In the genomic region with DNA sequence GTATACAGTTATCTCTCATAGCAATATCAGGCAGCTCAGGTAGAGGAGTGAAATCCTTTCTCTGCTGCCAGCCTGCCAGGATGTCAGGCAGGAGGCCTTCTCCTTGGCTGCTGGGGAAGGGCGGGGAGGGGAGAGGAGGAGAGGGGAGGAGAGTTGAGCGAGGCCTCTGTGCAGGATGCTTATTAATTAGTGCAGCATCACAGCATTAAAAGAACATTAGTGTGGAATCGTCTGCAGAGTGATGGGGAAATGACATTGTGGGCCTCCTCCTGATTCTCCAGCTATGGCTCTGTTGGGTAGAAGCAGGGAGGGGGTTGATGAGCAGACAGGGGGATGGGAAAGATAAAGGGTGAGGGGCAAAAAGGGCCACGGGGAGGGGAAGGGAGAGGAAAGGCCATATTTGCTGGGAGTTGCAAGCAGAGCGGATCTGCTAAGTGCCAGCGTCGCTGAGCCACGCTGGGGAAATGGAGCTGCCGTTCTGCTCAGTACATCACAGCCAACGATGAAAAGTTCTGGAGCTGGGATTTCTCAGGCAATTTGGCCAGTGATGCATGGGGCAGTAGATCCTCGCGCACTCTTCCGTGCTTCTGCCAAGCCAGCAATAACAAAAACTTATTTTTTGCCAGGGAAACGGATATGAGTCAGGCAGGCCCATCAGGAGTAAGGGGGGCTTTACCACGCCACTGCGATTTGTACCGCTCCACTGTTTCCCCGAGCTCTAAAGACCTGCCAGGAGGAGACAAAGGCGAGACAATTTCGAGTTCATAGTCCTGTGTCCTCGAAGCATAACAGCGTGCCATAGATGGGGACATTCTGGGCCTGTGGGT, we compare ENCODE assay signal across 8 mouse cellular contexts. TPM values are rescaled to one million over a fixed set of nuclear protein-coding genes. Genes with fewer than 3 reads are reported as not detected.
DNase-seq lines count a peak whose midpoint lies in the region; ATAC-seq and TF ChIP-seq lines count a peak whose summit lies in the region.

No protein-coding gene starts in this region.

- no peaks in the 10 kb centered on the region for H3K36me3 ChIP-seq in forebrain, embryonic 16.5 days (ENCODE audit: control insufficient read depth, insufficient read depth)
- no peaks in the 10 kb centered on the region for H3K36me3 ChIP-seq in kidney, embryonic 16.5 days (ENCODE audit: insufficient read depth, low read length)
- no peaks in the 10 kb centered on the region for H3K36me3 ChIP-seq in myocyte (ENCODE audit: control insufficient read depth, insufficient read depth)

- no peak for TF ChIP-seq CTCF in cerebellum, adult 2 months (IDR thresholded peaks at IDR 0.05; ENCODE audit: borderline replicate concordance, insufficient read depth, low read depth, low read length)

- no peaks in the 10 kb centered on the region; the same call in 1 of the 2 replicates for H3K27me3 ChIP-seq in forebrain, embryonic 16.5 days (replicated peaks; ENCODE audit: control insufficient read depth, insufficient read depth, low read length)
- H3K27me3 ChIP-seq in kidney, embryonic 16.5 days (ENCODE audit: insufficient read depth, low read length) = 0 out of 2 replicates have a peak, but pooled peaks cover 4% of the 10 kb centered on the region
- no peaks in the 10 kb centered on the region for H3K27me3 ChIP-seq in myocyte (ENCODE audit: control insufficient read depth, insufficient read depth, insufficient read length)
- no peaks in the 10 kb centered on the region for H3K27me3 ChIP-seq in cerebellum, adult 2 months (ENCODE audit: control insufficient read depth, insufficient read depth, low read length)

- no peaks in the 10 kb centered on the region for H3K9me3 ChIP-seq in forebrain, embryonic 16.5 days (ENCODE audit: control insufficient read depth, low read length)
- H3K9me3 ChIP-seq in kidney, embryonic 16.5 days (ENCODE audit: low read length) = no peaks in the 10 kb centered on the region

- peak overlapping the region; percentile 14; the same call in 1 of the 2 replicates for H3K4me2 ChIP-seq in forebrain, embryonic 16.5 days (ENCODE audit: low read length)
- H3K4me2 ChIP-seq in kidney, embryonic 16.5 days (replicated peaks; ENCODE audit: low read depth, low read length) = peak overlapping the region; percentile 9; the same call in 1 of the 2 replicates
- peak overlapping the region; percentile 75 for H3K4me2 ChIP-seq in myocyte (ENCODE audit: low read depth)

- H3K4me1 ChIP-seq in forebrain, embryonic 16.5 days (replicated peaks; ENCODE audit: control insufficient read depth, insufficient read depth, low read length) = peaks cover 11% of the 10 kb centered on the region
- H3K4me1 ChIP-seq in kidney, embryonic 16.5 days (ENCODE audit: insufficient read depth, low read length) = peaks cover 68% of the 10 kb centered on the region
- H3K4me1 ChIP-seq in cerebellum, adult 2 months (ENCODE audit: control insufficient read depth, insufficient read depth, low read length) = no peaks in the 10 kb centered on the region

- intact Hi-C loops in heart, postnatal 36 days (cut with DNase I) = no loop called here

- H3K4me3 ChIP-seq in forebrain, embryonic 16.5 days (replicated peaks; ENCODE audit: low read length) = no peak overlapping the region
- no peak overlapping the region for H3K4me3 ChIP-seq in kidney, embryonic 16.5 days (ENCODE audit: low read length)
- H3K4me3 ChIP-seq in myocyte = no peak overlapping the region
- H3K4me3 ChIP-seq in cerebellum, adult 2 months (replicated peaks; ENCODE audit: insufficient read depth, low read depth, low read length) = no peak overlapping the region

- no peak for TF ChIP-seq POLR2A in myocyte (IDR thresholded peaks at IDR 0.05; ENCODE audit: insufficient read length, low read depth)
- TF ChIP-seq POLR2A in cerebellum, adult 2 months (IDR thresholded peaks at IDR 0.05; ENCODE audit: borderline replicate concordance, insufficient read depth, low read length) = no peak

- H3K9ac ChIP-seq in forebrain, embryonic 16.5 days (replicated peaks; ENCODE audit: low read depth, low read length) = peak overlapping the region; percentile 19; the same call in 1 of the 2 replicates
- no peak overlapping the region; the same call in 1 of the 2 replicates for H3K9ac ChIP-seq in kidney, embryonic 16.5 days (replicated peaks; ENCODE audit: low read length)

- 0 out of 2 replicates have a peak overlapping the region, but pooled peaks have one; percentile 19 for H3K27ac ChIP-seq in forebrain, embryonic 16.5 days (ENCODE audit: low read length)
- H3K27ac ChIP-seq in kidney, embryonic 16.5 days (ENCODE audit: low read length) = peak overlapping the region; percentile 17
- H3K27ac ChIP-seq in cerebellum, adult 2 months (ENCODE audit: insufficient read depth, low read length) = no peak overlapping the region

- H3K79me2 ChIP-seq in myocyte (ENCODE audit: control insufficient read depth, insufficient read depth) = no peaks in the 10 kb centered on the region

- peak; percentile 59 for ATAC-seq in forebrain, embryonic 16.5 days
- ATAC-seq in kidney, embryonic 16.5 days (ENCODE audit: low FRiP score, low TSS enrichment) = no peak

- WGBS in forebrain, embryonic 16.5 days = 15% methylated on average over 21 of the region's 22 CpGs
- 24% methylated on average over 22 of the region's 22 CpGs for WGBS in kidney, embryonic 16.5 days
- 18% methylated on average over 22 of the region's 22 CpGs for WGBS in cerebellum, adult 2 months

- peak; percentile 97 for DNase-seq in heart, adult 11 months
- DNase-seq in heart, postnatal 36 days = no peak
- no peak for DNase-seq in cerebellum, adult 2 months
- no peak for DNase-seq in cerebellum, adult 9-10 months
- no peak for DNase-seq in thymus, adult 18-20 months

- no peak overlapping the region for H3ac ChIP-seq in myocyte (ENCODE audit: control insufficient read depth, insufficient read length)

TF ChIP-seq in myocyte, 11 proteins besides CTCF, POLR2A, EP300 and RAD21:
- no peak for TF ChIP-seq USF1 (IDR thresholded peaks at IDR 0.05; ENCODE audit: low read depth)
- TF ChIP-seq MYOG (IDR thresholded peaks at IDR 0.05; ENCODE audit: control insufficient read depth in 1 of 3, insufficient read depth in 1 of 3, insufficient read length in 2 of 3, low read depth in 2 of 3) = no peak
- TF ChIP-seq TCF12 (IDR thresholded peaks at IDR 0.05; ENCODE audit: insufficient read depth, poor library complexity, severe bottlenecking) = no peak
- TF ChIP-seq CEBPB (IDR thresholded peaks at IDR 0.05; ENCODE audit: insufficient read depth, poor library complexity, severe bottlenecking) = no peak
- TF ChIP-seq MYOD1 (IDR thresholded peaks at IDR 0.05; ENCODE audit: control insufficient read depth in 1 of 3, insufficient read length in 2 of 3, low read depth in 2 of 3) = no peak
- no peak for TF ChIP-seq E2F4 (IDR thresholded peaks at IDR 0.05; ENCODE audit: insufficient read depth)
- no peak for TF ChIP-seq TCF3 (IDR thresholded peaks at IDR 0.05; ENCODE audit: insufficient read length, low read depth)
- no peak for TF ChIP-seq REST (IDR thresholded peaks at IDR 0.05; ENCODE audit: insufficient read depth, insufficient read length)

RNA-seq across cellular contexts. Expression of a gene that starts 30.8 kb away (rescaled TPM):
- 10 to 100 TPM; 21.4 to 23.3 TPM for total RNA-seq in heart, postnatal 36 days (2021)
- 32.2 and 38.8 TPM in 2 replicates for polyA plus RNA-seq in forebrain, embryonic 16.5 days (2015; fragmentation: Nextera tagmentation; extraction: Ambion mirVana)
- polyA plus RNA-seq in kidney, embryonic 16.5 days (2015; fragmentation: Nextera tagmentation; extraction: Ambion mirVana) = 38.7 and 46.0 TPM in 2 replicates
- 6.6 TPM for polyA plus RNA-seq in myocyte (2012; fragmentation: generic; extraction: Trizol)
- 36.4 and 43.8 TPM in 2 replicates for polyA plus RNA-seq in cerebellum, adult 2 months (2012; rRNA removed)

Comparison
In these comparisons a context has a peak if more than half of its experiments do, and no peak if none do; other contexts are left out.
1. H3K4me2 ChIP-seq: peak in every context shown above with its lines; median percentile 75 in myocyte; 14 in forebrain, embryonic 16.5 days; 9 in kidney, embryonic 16.5 days.